Mouse (Mus musculus): ENCODE results near the gene Mrm1. TPM values are rescaled to one million over a fixed set of nuclear protein-coding genes. Genes with fewer than 3 reads are reported as not detected.

Mrm1 gene
- polyA plus RNA-seq (2014; fragmentation: Illumina TruSeq; extraction: RNeasy Lipid Tissue Mini Kit (QIAGEN cat#74804)), result 2.4 TPM

GRCm38 (mm10) chr11:84818961-84819692 lies at the start of gene Mrm1:
Mrm1 (minus strand) TSS chr11:84819515.

GRCm38 (mm10) chr11:84828516-84829399 lies 9.4 kb upstream of the Mrm1 start, which contains the start of gene Dhrs11:
Dhrs11 (minus strand) TSS chr11:84828994.

Other genes starting within 250 kb of the Mrm1 start
- 3.4 TPM for gene Dhrs11, start 9.5 kb upstream of the Mrm1 start, polyA plus RNA-seq (2014; fragmentation: Illumina TruSeq; extraction: RNeasy Lipid Tissue Mini Kit (QIAGEN cat#74804))
- 323 TPM for gene Ggnbp2, start 51.3 kb upstream of the Mrm1 start, polyA plus RNA-seq (2014; fragmentation: Illumina TruSeq; extraction: RNeasy Lipid Tissue Mini Kit (QIAGEN cat#74804))
- gene Myo19, start 60.6 kb upstream of the Mrm1 start, polyA plus RNA-seq (2014; fragmentation: Illumina TruSeq; extraction: RNeasy Lipid Tissue Mini Kit (QIAGEN cat#74804)), result 3.2 TPM
- 15.8 TPM for gene Pigw, start 60.8 kb upstream of the Mrm1 start, polyA plus RNA-seq (2014; fragmentation: Illumina TruSeq; extraction: RNeasy Lipid Tissue Mini Kit (QIAGEN cat#74804))
- gene Znhit3, start 96.9 kb upstream of the Mrm1 start, polyA plus RNA-seq (2014; fragmentation: Illumina TruSeq; extraction: RNeasy Lipid Tissue Mini Kit (QIAGEN cat#74804)), result 6.0 TPM
- gene Car4, start 138.3 kb upstream of the Mrm1 start, polyA plus RNA-seq (2014; fragmentation: Illumina TruSeq; extraction: RNeasy Lipid Tissue Mini Kit (QIAGEN cat#74804)), result 0.63 TPM

Measured in ovary, adult 10 weeks (tissue).